Mouse (Mus musculus): Measurements from ENCODE around the gene Gtf3c4.

GRCm38 (mm10) chr2:28839501-28840221 lies 499 bp downstream of the Gtf3c4 start:
- TF ChIP-seq TAL1 (IDR thresholded peaks at IDR 0.05; ENCODE audit: low read length): peak; percentile 49
- TF ChIP-seq GATA1 (IDR thresholded peaks at IDR 0.05; ENCODE audit: low read length): no peak

Data from erythroblast, embryonic 14.5 days (primary cell).